Mouse (Mus musculus) liver, embryonic 14.5 days (tissue): Measurements from ENCODE around the gene Plcxd3. TPM values are rescaled to one million over a fixed set of nuclear protein-coding genes. Genes with fewer than 3 reads are reported as not detected.

Experiments used
- ATAC-seq: fragments of 200-750 bp; cut with Nextera tagmentation; 2 replicates; pipeline ENCODE4 v1.8.0; 2017; ENCODE audit warnings: moderate number of reproducible peaks, mild to moderate bottlenecking, moderate library complexity; ENCODE audit not compliant: insufficient read depth
- DNase-seq, 3 experiments: peaks; one replicate each; pipeline ENCODE4 v3.0.0-alpha.2; 2012 to 2013; ENCODE audit warnings: low read depth in 3 of 3, low spot score in 3 of 3
- H3K27ac ChIP-seq: fragments of 300-500 bp; sonication (generic); 2 replicates; pipeline ENCODE4 v1.5.1; 2014; ENCODE audit warnings: moderate library complexity, mild to moderate bottlenecking, control low read depth, inconsistent platforms
- H3K27me3 ChIP-seq: fragments of 300-500 bp; sonication (generic); 2 replicates; pipeline ENCODE4 v1.6.1; 2014; ENCODE audit warnings: mild to moderate bottlenecking, low read length, moderate library complexity; ENCODE audit not compliant: control insufficient read depth, insufficient read depth
- H3K36me3 ChIP-seq: fragments of 300-500 bp; sonication (generic); replicated peaks from 2 replicates; pipeline ENCODE4 v1.6.1; 2014; ENCODE audit warnings: low read depth; ENCODE audit not compliant: control insufficient read depth, insufficient read depth
- H3K4me1 ChIP-seq, 2 experiments: fragments of 200-500 bp in 1 of 2; fragments of 300-500 bp in 1 of 2; sonication (generic) in 1 of 2; replicated peaks; 2 replicates each; pipeline ENCODE4 v1.6.1; 2012 to 2014; ENCODE audit warnings: antibody characterized with exemption in 1 of 2, inconsistent platforms in 1 of 2, low read length in 1 of 2; ENCODE audit not compliant: control insufficient read depth in 2 of 2, insufficient read depth in 2 of 2
- H3K4me2 ChIP-seq: fragments of 300-500 bp; sonication (generic); 2 replicates; pipeline ENCODE4 v1.6.1; 2014; ENCODE audit warnings: low read depth, mild to moderate bottlenecking, control low read depth, moderate library complexity
- H3K4me3 ChIP-seq, 2 experiments: fragments of 200-500 bp in 1 of 2; fragments of 300-500 bp in 1 of 2; sonication (generic) in 1 of 2; 2 replicates each; pipeline ENCODE4 v1.5.1; 2012 to 2014; ENCODE audit warnings: low read depth in 2 of 2, low read length in 2 of 2, mild to moderate bottlenecking in 2 of 2, control low read depth in 1 of 2, inconsistent platforms in 1 of 2, moderate library complexity in 1 of 2; ENCODE audit not compliant: insufficient read depth in 1 of 2
- H3K9ac ChIP-seq: fragments of 300-500 bp; sonication (generic); replicated peaks from 2 replicates; pipeline ENCODE4 v1.6.1; 2014; ENCODE audit warnings: mild to moderate bottlenecking, control low read depth, moderate library complexity
- H3K9me3 ChIP-seq: fragments of 300-500 bp; sonication (generic); 2 replicates; pipeline ENCODE4 v1.6.1; 2016; ENCODE audit warnings: low read length, mixed read lengths; ENCODE audit not compliant: control insufficient read depth
- CTCF ChIP-seq: IDR thresholded peaks from 2 replicates; pipeline ENCODE4 v1.5.1; 2016; ENCODE audit warnings: antibody characterized with exemption, low read depth, control low read depth
- EP300 ChIP-seq: IDR thresholded peaks from 2 replicates; pipeline ENCODE4 v1.6.1; 2016; ENCODE audit warnings: antibody characterized with exemption, low read depth
- WGBS: fragments of 180-500 bp; shearing (Covaris S2); extraction: QIAGEN DNeasy Blood & Tissue Kit; methylation state at CpG from one replicate; pipeline ENCODE4 v1.1.7; 2014; ENCODE audit not compliant: insufficient replicate concordance; 5-methylcytosine and 5-hydroxymethylcytosine counted together
- polyA plus RNA-seq, 2 experiments: library from polyadenylated mRNA; depleted of rRNA in 1 of 2; stranded (reverse) in 1 of 2; unstranded in 1 of 2; fragments of >200 nt; fragmentation: Nextera tagmentation in 1 of 2; extraction: Ambion mirVana in 1 of 2; gene quantifications; 2 replicates each; pipeline versions ENCODE4 v1.2.1 to v1.2.3; 2012 to 2014

The Plcxd3 gene
- polyA plus RNA-seq, 2 experiments, result 0.02 to 0.05 TPM

DNA sequence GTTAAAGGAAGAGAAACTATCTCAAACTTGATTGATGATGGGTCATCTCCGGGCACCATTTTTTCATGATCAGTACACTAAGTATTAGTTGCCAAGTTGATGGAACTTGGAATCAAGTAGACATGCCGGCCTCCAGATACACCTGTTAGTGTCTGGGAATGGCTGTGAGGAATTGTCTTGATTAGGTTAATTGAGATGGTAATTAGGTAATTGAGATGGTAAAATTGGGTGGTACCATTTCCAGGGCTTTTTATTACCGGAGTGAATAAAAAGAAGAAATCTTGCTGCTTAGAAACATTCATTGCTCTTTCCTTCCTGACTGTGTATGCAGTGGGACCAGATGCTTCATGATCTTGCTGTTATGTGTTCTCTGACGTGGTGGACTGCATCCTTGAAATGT is 17.6 kb upstream of the Plcxd3 start:
- Histone ChIP-seq H3K4me1 (no peaks in the 10 kb centered on the region), H3K4me2 (no peak overlapping the region), H3K36me3 (no peaks in the 10 kb centered on the region), H3K27me3 (no peaks in the 10 kb centered on the region), H3K27ac (no peak overlapping the region), H3K9me3 (no peaks in the 10 kb centered on the region), H3K4me3 (no peak overlapping the region), H3K9ac (no peak overlapping the region)
- WGBS, result 52% methylated on average over 4 of the region's 4 CpGs
- ATAC-seq, result no peak
- DNase-seq, result no peak
- TF ChIP-seq EP300 (no peak), CTCF (no peak)

DNA sequence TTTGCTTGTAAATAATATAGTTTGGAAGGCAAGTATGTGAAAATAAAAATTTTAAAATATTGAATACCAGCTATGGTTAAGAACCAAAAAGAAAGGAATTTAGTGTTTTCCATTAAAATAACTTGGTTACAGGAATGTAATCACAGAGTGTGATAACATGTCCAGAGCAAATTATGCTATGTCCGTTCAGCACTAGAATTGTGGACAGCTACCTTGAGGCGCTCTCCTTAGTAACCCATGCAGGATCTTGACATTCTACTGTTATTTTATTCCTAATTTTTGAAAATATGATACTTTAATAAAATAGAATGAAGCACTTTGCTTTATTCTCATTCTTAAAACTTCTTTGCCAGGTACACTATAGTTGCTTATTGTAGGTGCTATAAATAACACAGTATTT is 7.5 kb upstream of the Plcxd3 start:
- H3K4me3 ChIP-seq, result no peak overlapping the region
- DNase-seq (no peak), ATAC-seq (no peak)
- TF ChIP-seq CTCF, result no peak
- no peak for TF ChIP-seq EP300
- no peaks in the 10 kb centered on the region for H3K27me3 ChIP-seq
- 49% methylated on average over 2 of the region's 2 CpGs for WGBS
- H3K27ac ChIP-seq, result no peak overlapping the region
- no peak overlapping the region for H3K9ac ChIP-seq
- no peak overlapping the region for H3K4me2 ChIP-seq
- H3K9me3 ChIP-seq, result no peaks in the 10 kb centered on the region
- H3K36me3 ChIP-seq, result no peaks in the 10 kb centered on the region
- H3K4me1 ChIP-seq, result no peaks in the 10 kb centered on the region

DNA sequence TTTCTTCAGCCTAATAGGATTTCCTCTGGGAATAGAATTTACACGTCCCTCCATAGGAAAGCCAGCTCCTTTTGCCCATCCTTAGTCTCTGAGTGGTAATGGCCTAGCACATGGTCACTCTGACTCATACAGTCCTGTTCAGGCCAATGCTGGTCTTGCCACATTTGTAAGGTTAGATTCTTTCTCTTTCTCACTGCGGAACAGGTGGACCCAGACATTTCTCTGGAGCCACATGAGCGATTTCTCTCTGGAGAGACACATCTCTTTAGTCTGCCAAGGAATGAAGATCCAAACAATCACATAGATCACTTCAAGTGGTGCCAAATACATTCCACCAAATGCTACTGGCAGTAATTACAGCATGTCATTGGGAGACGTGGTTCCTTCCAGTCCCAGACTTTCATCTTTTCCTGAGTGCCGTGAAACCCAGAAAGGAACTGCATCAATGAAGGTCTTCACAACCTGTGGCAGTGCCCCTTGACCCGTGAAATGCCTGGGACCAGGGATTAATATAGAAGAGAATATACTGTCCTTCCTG is 769 bp upstream of the Plcxd3 start:
- no peaks in the 10 kb centered on the region for H3K9me3 ChIP-seq
- DNase-seq (no peak), ATAC-seq (no peak)
- no peaks in the 10 kb centered on the region for H3K27me3 ChIP-seq
- H3K4me2 ChIP-seq, result no peak overlapping the region
- no peak overlapping the region for H3K27ac ChIP-seq
- H3K4me1 ChIP-seq, result no peaks in the 10 kb centered on the region
- no peak overlapping the region for H3K9ac ChIP-seq
- 44% methylated on average over 6 of the region's 6 CpGs for WGBS
- no peaks in the 10 kb centered on the region for H3K36me3 ChIP-seq
- no peak overlapping the region for H3K4me3 ChIP-seq
- TF ChIP-seq EP300 (no peak), CTCF (no peak)

DNA sequence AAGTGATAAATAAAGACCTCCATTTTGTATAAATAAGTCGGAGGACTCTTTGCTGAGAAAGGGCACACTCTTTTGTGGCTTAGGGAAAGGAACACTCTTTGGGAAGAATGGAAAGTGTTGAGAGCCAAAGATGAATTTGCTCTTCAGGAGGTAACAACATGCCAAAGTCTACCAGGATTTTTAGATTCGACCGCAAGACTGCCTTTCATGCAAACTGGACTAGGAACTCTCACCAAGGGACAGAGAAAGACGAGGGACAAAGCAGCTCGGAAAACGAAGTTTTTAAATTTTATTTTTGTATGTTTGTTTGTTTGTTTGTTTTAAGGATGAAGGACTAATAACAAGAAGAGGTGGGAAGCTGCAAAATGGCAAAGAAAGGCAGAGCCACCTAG is 264 bp upstream of the Plcxd3 start:
- H3K27me3 ChIP-seq, result no peaks in the 10 kb centered on the region
- no peak overlapping the region for H3K4me3 ChIP-seq

DNA sequence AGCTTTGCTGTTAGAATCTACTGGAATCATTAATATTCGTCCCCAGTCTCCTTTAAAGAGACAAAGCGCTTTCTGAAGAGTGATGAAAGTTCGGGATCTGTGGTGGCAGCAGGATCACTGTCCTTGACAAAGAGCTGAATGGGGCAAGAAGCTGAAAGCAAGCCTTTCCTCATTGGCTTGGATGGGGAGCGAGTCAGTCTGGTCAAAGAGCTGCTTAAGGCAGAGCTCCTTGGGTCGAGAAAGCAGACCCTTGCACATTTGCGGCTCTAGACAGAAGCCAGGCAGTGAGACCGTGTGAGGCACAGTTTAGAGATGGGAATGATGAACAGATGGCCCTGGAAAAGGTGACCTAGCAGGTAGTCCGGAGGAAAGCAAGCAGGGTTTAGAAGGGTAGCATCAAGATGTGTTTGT is 935 bp downstream of the Plcxd3 start:
- no peaks in the 10 kb centered on the region for H3K4me1 ChIP-seq
- H3K36me3 ChIP-seq, result no peaks in the 10 kb centered on the region
- no peaks in the 10 kb centered on the region for H3K9me3 ChIP-seq
- H3K4me2 ChIP-seq, result no peak overlapping the region
- DNase-seq, result no peak
- no peak overlapping the region for H3K4me3 ChIP-seq
- 18% methylated on average over 8 of the region's 8 CpGs for WGBS
- H3K9ac ChIP-seq, result no peak overlapping the region
- no peak for TF ChIP-seq EP300
- TF ChIP-seq CTCF, result no peak
- H3K27me3 ChIP-seq, result no peaks in the 10 kb centered on the region
- no peak overlapping the region for H3K27ac ChIP-seq
- ATAC-seq, result no peak

More for the DNA sequence above, 264 bp upstream of the Plcxd3 start:
- Histone ChIP-seq H3K4me1 (no peaks in the 10 kb centered on the region), H3K27ac (no peak overlapping the region), H3K36me3 (no peaks in the 10 kb centered on the region), H3K9ac (no peak overlapping the region), H3K4me2 (no peak overlapping the region), H3K9me3 (no peaks in the 10 kb centered on the region)
- WGBS, result 29% methylated on average over 6 of the region's 6 CpGs
- no peak for TF ChIP-seq CTCF
- TF ChIP-seq EP300, result no peak
- DNase-seq (no peak), ATAC-seq (no peak)
